Mouse (Mus musculus) embryonic facial prominence, embryonic 15.5 days (tissue): Measurements from ENCODE around the gene H2al1j. TPM values are rescaled to one million over a fixed set of nuclear protein-coding genes. Genes with fewer than 3 reads are reported as not detected.
"Not testable (repeated sequence)": the region's sequence is repeated elsewhere in the genome, so short reads cannot be mapped to it uniquely, and the experiment has no call there.

Experiments used
- ATAC-seq: fragments of 200-750 bp; cut with Nextera tagmentation; 2 replicates; pipeline ENCODE4 v1.8.0; 2017; ENCODE audit warnings: low read depth, moderate TSS enrichment; ENCODE audit not compliant: insufficient number of reproducible peaks, low FRiP score, low TSS enrichment
- H3K27ac ChIP-seq: fragments of 300-500 bp; sonication (generic); replicated peaks from 2 replicates; pipeline ENCODE4 v1.5.1; 2015; ENCODE audit warnings: mild to moderate bottlenecking, inconsistent platforms
- H3K27me3 ChIP-seq: fragments of 300-500 bp; sonication (generic); 2 replicates; pipeline ENCODE4 v1.6.1; 2015; ENCODE audit warnings: inconsistent platforms
- H3K36me3 ChIP-seq: fragments of 300-500 bp; sonication (generic); 2 replicates; pipeline ENCODE4 v1.6.1; 2015; ENCODE audit warnings: mild to moderate bottlenecking, inconsistent platforms
- H3K4me1 ChIP-seq: fragments of 300-500 bp; sonication (generic); 2 replicates; pipeline ENCODE4 v1.6.1; 2015; ENCODE audit warnings: inconsistent platforms
- H3K4me2 ChIP-seq: fragments of 300-500 bp; sonication (generic); replicated peaks from 2 replicates; pipeline ENCODE4 v1.6.1; 2015; ENCODE audit warnings: mild to moderate bottlenecking, inconsistent platforms
- H3K4me3 ChIP-seq: fragments of 300-500 bp; sonication (generic); replicated peaks from 2 replicates; pipeline ENCODE4 v1.5.1; 2015; ENCODE audit warnings: mild to moderate bottlenecking, inconsistent platforms
- H3K9ac ChIP-seq: fragments of 300-500 bp; sonication (generic); 2 replicates; pipeline ENCODE4 v1.6.1; 2015; ENCODE audit warnings: inconsistent platforms
- H3K9me3 ChIP-seq: fragments of 300-500 bp; sonication (generic); replicated peaks from 2 replicates; pipeline ENCODE4 v1.6.1; 2016; ENCODE audit warnings: inconsistent platforms
- WGBS: fragments of 180-500 bp; shearing (Covaris S2); methylation state at CpG from one replicate; pipeline ENCODE4 v1.1.7; 2015; 5-methylcytosine and 5-hydroxymethylcytosine counted together
- polyA plus RNA-seq: library from polyadenylated mRNA; unstranded; fragments of >200 nt; fragmentation: Nextera tagmentation; extraction: Ambion mirVana; gene quantifications from 2 replicates; pipeline ENCODE4 v1.2.1, GENCODE M21; 2015

The H2al1j gene
- polyA plus RNA-seq, 1 experiment from 2014 or later = not detected

- not testable (repeated sequence) for H3K9ac ChIP-seq, H3K4me2 ChIP-seq, H3K27ac ChIP-seq, H3K4me3 ChIP-seq, H3K4me1 ChIP-seq, H3K9me3 ChIP-seq, ATAC-seq, H3K36me3 ChIP-seq, H3K27me3 ChIP-seq
- no CpG with 5 or more reads among the region's 5 CpGs for WGBS
Measured at GRCm38 (mm10) chrX:11324359-11324758, 3.3 kb upstream of the H2al1j start, which contains the start of gene H2al1i. TSS of gene H2al1i (plus strand) at chrX:11324659.

- Histone ChIP-seq H3K27ac (no peak overlapping the region), H3K4me1 (0 out of 2 replicates have a peak, but pooled peaks cover 4% of the 10 kb centered on the region), H3K9ac (no peak overlapping the region), H3K4me3 (no peak overlapping the region), H3K4me2 (0 out of 2 replicates have a peak overlapping the region, but pooled peaks have one; percentile 4), H3K27me3 (peaks cover 5% of the 10 kb centered on the region; the same call in 1 of the 2 replicates), H3K36me3 (no peaks in the 10 kb centered on the region), H3K9me3 (no peaks in the 10 kb centered on the region)
- ATAC-seq = no peak
- WGBS = 42% methylated on average over 9 of the region's 9 CpGs
Measured at GRCm38 (mm10) chrX:11345762-11346161, 18.1 kb downstream of the H2al1j start.

GRCm38 (mm10) chrX:11346756-11347155 lies 19.1 kb downstream of the H2al1j start:
- Histone ChIP-seq H3K27me3 (peaks cover 2% of the 10 kb centered on the region; the same call in 1 of the 2 replicates), H3K27ac (no peak overlapping the region), H3K4me2 (no peak overlapping the region), H3K4me3 (no peak overlapping the region), H3K9ac (no peak overlapping the region), H3K4me1 (0 out of 2 replicates have a peak, but pooled peaks cover 4% of the 10 kb centered on the region), H3K36me3 (no peaks in the 10 kb centered on the region), H3K9me3 (no peaks in the 10 kb centered on the region)
- WGBS = 82% methylated on average over 3 of the region's 3 CpGs
- no peak for ATAC-seq

- WGBS = 75% methylated on average over 6 of the region's 6 CpGs
Measured at GRCm38 (mm10) chrX:11360823-11361222, 33.2 kb downstream of the H2al1j start.

GRCm38 (mm10) chrX:11361261-11361660 lies 33.6 kb downstream of the H2al1j start:
- no peak overlapping the region for H3K4me3 ChIP-seq
- H3K4me1 ChIP-seq = no peaks in the 10 kb centered on the region
- no peak overlapping the region for H3K4me2 ChIP-seq
- 0 out of 2 replicates have a peak, but pooled peaks cover 10% of the 10 kb centered on the region for H3K27me3 ChIP-seq
- 91% methylated on average over 2 of the region's 2 CpGs for WGBS
- no peak overlapping the region for H3K9ac ChIP-seq
- H3K27ac ChIP-seq = no peak overlapping the region
- H3K9me3 ChIP-seq = no peaks in the 10 kb centered on the region
- no peak for ATAC-seq
- H3K36me3 ChIP-seq = no peaks in the 10 kb centered on the region

More at GRCm38 (mm10) chrX:11360823-11361222, 33.2 kb downstream of the H2al1j start:
- no peaks in the 10 kb centered on the region for H3K4me1 ChIP-seq
- no peaks in the 10 kb centered on the region for H3K9me3 ChIP-seq
- no peak overlapping the region for H3K4me3 ChIP-seq
- H3K27me3 ChIP-seq = 0 out of 2 replicates have a peak, but pooled peaks cover 10% of the 10 kb centered on the region
- H3K36me3 ChIP-seq = no peaks in the 10 kb centered on the region
- H3K4me2 ChIP-seq = no peak overlapping the region
- no peak for ATAC-seq
- H3K9ac ChIP-seq = no peak overlapping the region
- no peak overlapping the region for H3K27ac ChIP-seq

GRCm38 (mm10) chrX:11363890-11364289 lies 36.3 kb downstream of the H2al1j start:
- Histone ChIP-seq H3K9me3 (no peaks in the 10 kb centered on the region), H3K27ac (no peak overlapping the region), H3K27me3 (0 out of 2 replicates have a peak, but pooled peaks cover 12% of the 10 kb centered on the region), H3K4me2 (no peak overlapping the region), H3K4me3 (no peak overlapping the region), H3K36me3 (no peaks in the 10 kb centered on the region), H3K9ac (no peak overlapping the region), H3K4me1 (no peaks in the 10 kb centered on the region)
- no peak for ATAC-seq
- 50% methylated on average over 6 of the region's 6 CpGs for WGBS

GRCm38 (mm10) chrX:11365151-11365550 lies 37.5 kb downstream of the H2al1j start:
- H3K9me3 ChIP-seq = no peaks in the 10 kb centered on the region

More at GRCm38 (mm10) chrX:11365151-11365550, 37.5 kb downstream of the H2al1j start:
- H3K4me1 ChIP-seq = no peaks in the 10 kb centered on the region
- H3K27me3 ChIP-seq = 0 out of 2 replicates have a peak, but pooled peaks cover 14% of the 10 kb centered on the region
- no peak overlapping the region for H3K9ac ChIP-seq
- WGBS = 29% methylated on average over 12 of the region's 12 CpGs
- no peak overlapping the region for H3K4me2 ChIP-seq
- no peak for ATAC-seq
- no peak overlapping the region for H3K4me3 ChIP-seq
- no peak overlapping the region for H3K27ac ChIP-seq
- H3K36me3 ChIP-seq = no peaks in the 10 kb centered on the region

Other genes with a start within 250 kb of the H2al1j start
- not detected in 2 replicates for gene H2al1a, start 28.6 kb upstream of the H2al1j start, polyA plus RNA-seq
- gene H2al1b, start 25.4 kb upstream of the H2al1j start, polyA plus RNA-seq = not detected in 2 replicates
- not detected in 2 replicates for gene H2al1c, start 22.2 kb upstream of the H2al1j start, polyA plus RNA-seq
- not detected in 2 replicates for gene H2al1d, start 19.0 kb upstream of the H2al1j start, polyA plus RNA-seq
- not detected in 2 replicates for gene H2al1e, start 15.9 kb upstream of the H2al1j start, polyA plus RNA-seq
- gene H2al1f, start 12.7 kb upstream of the H2al1j start, polyA plus RNA-seq = not detected in 2 replicates
- gene H2al1g, start 9.6 kb upstream of the H2al1j start, polyA plus RNA-seq = not detected in 2 replicates
- not detected in 2 replicates for gene H2al1h, start 6.3 kb upstream of the H2al1j start, polyA plus RNA-seq
- gene H2al1i, start 3.2 kb upstream of the H2al1j start, polyA plus RNA-seq = not detected in 2 replicates